Mouse (Mus musculus): ENCODE data around the gene Mreg. TPM values are rescaled to one million over a fixed set of nuclear protein-coding genes. Genes with fewer than 3 reads are reported as not detected.

The Mreg gene
- total RNA-seq (2023), result 4.4 and 9.2 TPM in 2 replicates

DNA sequence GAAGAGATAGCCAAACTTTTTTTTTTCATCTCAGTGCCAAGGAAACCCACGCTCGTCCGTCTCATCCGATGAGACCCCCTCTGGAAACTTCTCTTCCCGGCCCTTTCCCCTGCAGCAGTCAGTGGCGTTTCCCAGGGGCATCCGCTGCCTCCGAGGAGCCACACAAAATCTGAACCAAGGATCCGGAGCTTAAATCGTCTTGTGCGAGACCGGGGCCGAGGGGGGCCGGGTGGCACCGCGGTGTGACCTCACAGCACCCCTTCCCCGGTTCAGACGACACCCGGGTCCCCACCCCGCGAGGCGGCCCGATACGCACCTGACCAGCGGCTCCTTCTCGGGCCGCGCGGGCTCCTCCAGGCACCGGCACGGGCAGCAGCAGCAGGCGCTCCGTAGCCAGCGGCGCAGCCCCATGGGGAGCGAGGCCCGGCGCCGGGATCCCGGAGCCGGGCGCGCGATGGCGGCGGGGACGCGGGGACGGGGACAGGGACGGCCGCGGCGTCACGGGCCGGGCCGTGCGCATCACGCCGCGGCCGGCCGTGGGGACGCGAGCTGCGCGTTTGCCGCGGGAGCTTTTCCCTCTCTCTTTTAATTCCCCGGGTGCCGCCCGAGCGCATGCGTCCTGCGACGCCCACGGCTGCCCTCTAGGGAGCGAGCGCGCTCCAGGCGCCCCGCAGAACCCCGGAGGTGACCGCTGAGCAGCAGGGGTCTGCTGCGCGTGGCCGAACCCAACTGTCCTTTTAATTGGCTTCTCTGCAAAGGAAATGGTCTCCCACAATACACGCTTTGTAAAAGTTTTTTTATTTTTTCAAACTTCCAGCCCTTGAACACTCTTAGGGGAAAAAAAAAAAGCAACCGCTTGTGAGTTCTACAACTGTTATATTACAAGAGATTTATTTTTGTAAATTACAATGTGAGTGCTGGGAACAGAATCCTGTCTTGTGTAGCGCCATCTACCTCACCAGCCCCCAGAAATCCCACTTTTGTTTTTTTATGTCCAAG, at the start of gene Mreg:
TSS of gene Mreg (minus strand) at position 607 of the 999 bp plus-strand sequence.

Other genes with a start within 250 kb of the Mreg start
- 5.1 and 6.1 TPM in 2 replicates for gene Pecr, start 72.0 kb upstream of the Mreg start, total RNA-seq (2023)
- gene Tmem169, start 72.1 kb upstream of the Mreg start, total RNA-seq (2023), result not detected in 2 replicates
- 0.34 and 0.69 TPM in 2 replicates for gene Xrcc5, start 95.1 kb upstream of the Mreg start, total RNA-seq (2023)